15 mouse cellular contexts compared by ENCODE assay signal in the genomic region with DNA sequence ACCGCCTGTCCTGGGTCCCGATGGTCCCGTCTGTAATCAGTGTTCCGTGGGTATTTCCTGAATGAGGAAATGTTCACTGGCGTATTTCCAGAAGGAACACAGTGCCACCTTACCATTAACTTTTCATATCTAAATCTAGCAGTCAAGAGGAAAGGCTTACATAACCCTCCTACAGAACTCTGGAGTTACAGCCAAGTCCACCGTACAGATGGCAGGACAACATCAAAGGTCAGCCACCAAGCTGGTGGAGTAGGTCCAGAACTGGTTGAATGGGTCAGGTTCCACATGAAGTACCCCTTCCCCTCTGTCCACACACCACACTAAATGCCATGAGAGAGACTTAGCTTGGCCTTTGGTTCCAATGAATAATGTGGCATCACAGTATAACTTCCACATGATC.
"Had no signal": no experiment of that assay in that cellular context is flagged by ENCODE, and none has a peak within 500 bp of the region (broad histone marks: within the 10 kb centered on the region; RNA-seq: fewer than 3 reads in every experiment).

No protein-coding gene starts in this region.

- ATAC-seq: hindbrain, postnatal 0 days; midbrain, embryonic 15.5 days had no signal

- H3K4me3 ChIP-seq: hindbrain, embryonic 13.5 days; limb, embryonic 15.5 days; liver, embryonic 15.5 days; midbrain, embryonic 15.5 days; neural tube, embryonic 13.5 days had no signal

- H3K27me3 ChIP-seq: limb, embryonic 15.5 days; liver, embryonic 15.5 days; neural tube, embryonic 13.5 days had no signal

- DNase-seq: layer of hippocampus, adult 9-11 months; layer of hippocampus, postnatal 36 days; lung, embryonic 14.5 days; retina, postnatal 1 day; right cerebral cortex, postnatal 4 days; spleen, adult 18-20 months; thymus, adult 18-20 months; thymus, postnatal 14 days had no signal

- H3K36me3 ChIP-seq: hindbrain, embryonic 13.5 days; limb, embryonic 15.5 days; liver, embryonic 15.5 days; midbrain, embryonic 15.5 days; neural tube, embryonic 13.5 days had no signal

- H3K9me3 ChIP-seq: hindbrain, embryonic 13.5 days; limb, embryonic 15.5 days; liver, embryonic 15.5 days; midbrain, embryonic 15.5 days; neural tube, embryonic 13.5 days had no signal

- H3K27ac ChIP-seq: hindbrain, embryonic 13.5 days; hindbrain, postnatal 0 days; kidney, postnatal 0 days; limb, embryonic 15.5 days; liver, embryonic 15.5 days; midbrain, embryonic 15.5 days; neural tube, embryonic 13.5 days had no signal

- H3K9ac ChIP-seq: hindbrain, embryonic 13.5 days; limb, embryonic 15.5 days; liver, embryonic 15.5 days; lung, embryonic 14.5 days; midbrain, embryonic 15.5 days; neural tube, embryonic 13.5 days had no signal

- H3K4me2 ChIP-seq: hindbrain, embryonic 13.5 days; limb, embryonic 15.5 days; liver, embryonic 15.5 days; lung, embryonic 14.5 days; midbrain, embryonic 15.5 days; neural tube, embryonic 13.5 days had no signal

- H3K4me1 ChIP-seq: limb, embryonic 15.5 days; liver, embryonic 15.5 days; neural tube, embryonic 13.5 days had no signal
